Comparison of ENCODE assay signal across 8 mouse cellular contexts in genomic region chr8:105938306-105938669, GRCm38 (mm10). TPM values are rescaled to one million over a fixed set of nuclear protein-coding genes. Genes with fewer than 3 reads are reported as not detected.
A peak's percentile ranks its signal among the peaks of the same experiment; 100 is the strongest.
DNase-seq lines count a peak whose midpoint lies in the region; ATAC-seq and TF ChIP-seq lines count a peak whose summit lies in the region.

Gene Psmb10, minus strand, starts transcription at chr8:105938444.

- peak within 1 kb of the TSS; percentile 97 for H3K4me2 ChIP-seq in heart, embryonic 11.5 days
- peak within 1 kb of the TSS; percentile 93 for H3K4me2 ChIP-seq in kidney, postnatal 0 days (ENCODE audit: low read length)
- peak within 1 kb of the TSS; percentile 92 for H3K4me2 ChIP-seq in liver, postnatal 0 days (ENCODE audit: low read depth, low read length)

- peak within 1 kb of the TSS; percentile 90 for H3K9ac ChIP-seq in heart, embryonic 11.5 days (ENCODE audit: low read depth, low read length)
- H3K9ac ChIP-seq in kidney, postnatal 0 days (ENCODE audit: low read depth, low read length) = peak within 1 kb of the TSS; percentile 77
- peak within 1 kb of the TSS; percentile 87 for H3K9ac ChIP-seq in liver, postnatal 0 days (replicated peaks)

- no peak for TF ChIP-seq CTCF in spleen, adult 2 months (IDR thresholded peaks at IDR 0.05; ENCODE audit: extremely low read depth, insufficient read depth, insufficient read length, insufficient replicate concordance)
- no peak; the same call in 1 of the 2 replicates for TF ChIP-seq CTCF in kidney, postnatal 0 days (IDR thresholded peaks at IDR 0.05; ENCODE audit: low read depth)
- peak; percentile 11; the same call in 1 of the 2 replicates for TF ChIP-seq CTCF in liver, postnatal 0 days (IDR thresholded peaks at IDR 0.05; ENCODE audit: low read depth)
- TF ChIP-seq CTCF in small intestine, adult 2 months (IDR thresholded peaks at IDR 0.05; ENCODE audit: extremely low read depth, insufficient read length, insufficient replicate concordance, low read depth, low read length) = no peak

- no peak for TF ChIP-seq POLR2A in spleen, adult 2 months (IDR thresholded peaks at IDR 0.05; ENCODE audit: low read depth, low read length)
- TF ChIP-seq POLR2A in small intestine, adult 2 months (IDR thresholded peaks at IDR 0.05; ENCODE audit: low read depth, low read length) = no peak

- DNase-seq in spleen, adult 2 months (ENCODE audit: low read depth in 1 of 2, low spot score in 2 of 2) = no peak
- no peak for DNase-seq in spleen, adult 12 weeks (ENCODE audit: low spot score)
- peak; percentile 22 for DNase-seq in kidney, postnatal 0 days (ENCODE audit: low spot score)
- peak; percentile 55 for DNase-seq in liver, postnatal 0 days
- DNase-seq in right cerebral cortex, postnatal 36 days (ENCODE audit: low spot score in 2 of 2) = no peak

- no peaks in the 10 kb centered on the region for H3K27me3 ChIP-seq in spleen, adult 2 months (ENCODE audit: control insufficient read depth, insufficient read depth, low read length)
- no peaks in the 10 kb centered on the region for H3K27me3 ChIP-seq in heart, embryonic 11.5 days (ENCODE audit: control insufficient read depth, insufficient read depth, low read length)
- no peaks in the 10 kb centered on the region for H3K27me3 ChIP-seq in kidney, postnatal 0 days (ENCODE audit: insufficient read depth, low read length)
- no peaks in the 10 kb centered on the region for H3K27me3 ChIP-seq in liver, postnatal 0 days (ENCODE audit: insufficient read depth, low read length)
- H3K27me3 ChIP-seq in small intestine, adult 2 months (ENCODE audit: control insufficient read depth, insufficient read depth, low read length) = no peaks in the 10 kb centered on the region

- peaks cover 10% of the 10 kb centered on the region for H3K36me3 ChIP-seq in spleen, adult 2 months (ENCODE audit: control insufficient read depth, insufficient read depth, low read length)
- H3K36me3 ChIP-seq in heart, embryonic 11.5 days (ENCODE audit: control insufficient read depth, insufficient read depth, low read length) = peaks cover 19% of the 10 kb centered on the region
- H3K36me3 ChIP-seq in kidney, postnatal 0 days (ENCODE audit: insufficient read depth, low read length) = peaks cover 3% of the 10 kb centered on the region; the same call in 1 of the 2 replicates
- H3K36me3 ChIP-seq in liver, postnatal 0 days (replicated peaks; ENCODE audit: insufficient read depth, low read length) = peaks cover 11% of the 10 kb centered on the region
- peaks cover 24% of the 10 kb centered on the region for H3K36me3 ChIP-seq in small intestine, adult 2 months (ENCODE audit: control insufficient read depth, insufficient read depth, low read length)

- peak within 1 kb of the TSS; percentile 93 for H3K4me3 ChIP-seq in spleen, adult 2 months (ENCODE audit: extremely low read depth, insufficient read depth, insufficient read length)
- H3K4me3 ChIP-seq in heart, embryonic 11.5 days (ENCODE audit: low read depth, low read length) = peak within 1 kb of the TSS; percentile 83
- H3K4me3 ChIP-seq in kidney, postnatal 0 days (replicated peaks; ENCODE audit: low read depth, low read length) = peak within 1 kb of the TSS; percentile 83
- peak within 1 kb of the TSS; percentile 58 for H3K4me3 ChIP-seq in liver, postnatal 0 days (ENCODE audit: low read depth, low read length)
- peak within 1 kb of the TSS; percentile 95 for H3K4me3 ChIP-seq in small intestine, adult 2 months (ENCODE audit: low read depth, low read length)

- WGBS in spleen, adult 2 months = 6% methylated on average over 4 of the region's 4 CpGs
- 24% methylated on average over 4 of the region's 4 CpGs for WGBS in heart, embryonic 11.5 days (ENCODE audit: insufficient replicate concordance)
- 9% methylated on average over 4 of the region's 4 CpGs for WGBS in kidney, postnatal 0 days
- WGBS in liver, postnatal 0 days (ENCODE audit: insufficient replicate concordance) = 5% methylated on average over 4 of the region's 4 CpGs
- WGBS in small intestine, adult 2 months = 1% methylated on average over 4 of the region's 4 CpGs

- peak within 1 kb of the TSS; percentile 94 for H3K27ac ChIP-seq in spleen, adult 2 months (ENCODE audit: insufficient read depth, low read length)
- peak within 1 kb of the TSS; percentile 94 for H3K27ac ChIP-seq in heart, embryonic 11.5 days (ENCODE audit: low read depth, low read length)
- peak within 1 kb of the TSS; percentile 86 for H3K27ac ChIP-seq in kidney, postnatal 0 days
- peak within 1 kb of the TSS; percentile 92 for H3K27ac ChIP-seq in liver, postnatal 0 days (ENCODE audit: low read depth)
- H3K27ac ChIP-seq in small intestine, adult 2 months (ENCODE audit: insufficient read depth, low read depth, low read length) = peak within 1 kb of the TSS; percentile 92

- H3K9me3 ChIP-seq in heart, embryonic 11.5 days (replicated peaks; ENCODE audit: control insufficient read depth, low read length) = no peaks in the 10 kb centered on the region
- no peaks in the 10 kb centered on the region for H3K9me3 ChIP-seq in kidney, postnatal 0 days (replicated peaks; ENCODE audit: low read length)
- H3K9me3 ChIP-seq in liver, postnatal 0 days (ENCODE audit: low read length) = no peaks in the 10 kb centered on the region

- ATAC-seq in common myeloid progenitor, adult 5-6 weeks (replicated peaks; ENCODE audit: low read depth, poor library complexity, severe bottlenecking) = peak; percentile 53
- no peak for ATAC-seq in heart, embryonic 11.5 days (replicated peaks; ENCODE audit: insufficient number of reproducible peaks, low FRiP score, low TSS enrichment)
- no peak for ATAC-seq in kidney, postnatal 0 days (replicated peaks; ENCODE audit: low FRiP score, low read depth)
- no peak for ATAC-seq in liver, postnatal 0 days

- TF ChIP-seq EP300 in liver, postnatal 0 days (IDR thresholded peaks at IDR 0.05; ENCODE audit: low read depth) = no peak

- peaks cover 3% of the 10 kb centered on the region; the same call in 1 of the 2 replicates for H3K4me1 ChIP-seq in spleen, adult 2 months (ENCODE audit: control insufficient read depth, insufficient read depth, insufficient read length)
- peaks cover 8% of the 10 kb centered on the region for H3K4me1 ChIP-seq in heart, embryonic 11.5 days (ENCODE audit: control insufficient read depth, insufficient read depth, low read length)
- H3K4me1 ChIP-seq in kidney, postnatal 0 days (replicated peaks; ENCODE audit: insufficient read depth, low read length) = peaks cover 8% of the 10 kb centered on the region; the same call in 1 of the 2 replicates
- peaks cover 14% of the 10 kb centered on the region for H3K4me1 ChIP-seq in liver, postnatal 0 days (ENCODE audit: insufficient read depth)
- peaks cover 11% of the 10 kb centered on the region for H3K4me1 ChIP-seq in small intestine, adult 2 months (ENCODE audit: control insufficient read depth, insufficient read depth, insufficient read length, low read length)

RNA-seq across cellular contexts. Expression of gene Psmb10, which starts in this region (rescaled TPM):
- polyA plus RNA-seq in spleen, adult 2 months (2012; rRNA removed) = 228 and 357 TPM in 2 replicates
- total RNA-seq in common myeloid progenitor, adult 5-6 weeks (2017) = 51.3 and 62.1 TPM in 2 replicates
- polyA plus RNA-seq in heart, embryonic 11.5 days (2014; fragmentation: Nextera tagmentation; extraction: Ambion mirVana) = 50.8 and 60.0 TPM in 2 replicates
- polyA plus RNA-seq in kidney, postnatal 0 days (2015; fragmentation: Nextera tagmentation; extraction: Ambion mirVana) = 59.7 and 63.1 TPM in 2 replicates
- 57.1 and 62.0 TPM in 2 replicates for polyA plus RNA-seq in liver, postnatal 0 days (2015; fragmentation: Nextera tagmentation; extraction: Ambion mirVana)
- polyA plus RNA-seq in small intestine, adult 2 months (2012; rRNA removed) = 503 and 1,032 TPM in 2 replicates

Comparison
In these comparisons a context has a peak if more than half of its experiments do, and no peak if none do; other contexts are left out.
1. DNase-seq: peak in kidney, postnatal 0 days (single experiment) and liver, postnatal 0 days (single experiment); none in spleen, adult 2 months (0 of 2), spleen, adult 12 weeks (single experiment) and right cerebral cortex, postnatal 36 days (0 of 2).
2. Peak in every context shown above with its lines, with median percentiles within 50 percentile points of each other: H3K27ac ChIP-seq, H3K4me3 ChIP-seq, H3K4me2 ChIP-seq and H3K9ac ChIP-seq.